Mouse (Mus musculus): ENCODE results near the gene Hhip. TPM values are rescaled to one million over a fixed set of nuclear protein-coding genes. Genes with fewer than 3 reads are reported as not detected.

Gene Hhip
- 0.13 TPM for polyA plus RNA-seq (2014; fragmentation: Illumina TruSeq; extraction: RNeasy Lipid Tissue Mini Kit (QIAGEN cat#74804); ENCODE audit: low read depth, low replicate concordance)

DNA sequence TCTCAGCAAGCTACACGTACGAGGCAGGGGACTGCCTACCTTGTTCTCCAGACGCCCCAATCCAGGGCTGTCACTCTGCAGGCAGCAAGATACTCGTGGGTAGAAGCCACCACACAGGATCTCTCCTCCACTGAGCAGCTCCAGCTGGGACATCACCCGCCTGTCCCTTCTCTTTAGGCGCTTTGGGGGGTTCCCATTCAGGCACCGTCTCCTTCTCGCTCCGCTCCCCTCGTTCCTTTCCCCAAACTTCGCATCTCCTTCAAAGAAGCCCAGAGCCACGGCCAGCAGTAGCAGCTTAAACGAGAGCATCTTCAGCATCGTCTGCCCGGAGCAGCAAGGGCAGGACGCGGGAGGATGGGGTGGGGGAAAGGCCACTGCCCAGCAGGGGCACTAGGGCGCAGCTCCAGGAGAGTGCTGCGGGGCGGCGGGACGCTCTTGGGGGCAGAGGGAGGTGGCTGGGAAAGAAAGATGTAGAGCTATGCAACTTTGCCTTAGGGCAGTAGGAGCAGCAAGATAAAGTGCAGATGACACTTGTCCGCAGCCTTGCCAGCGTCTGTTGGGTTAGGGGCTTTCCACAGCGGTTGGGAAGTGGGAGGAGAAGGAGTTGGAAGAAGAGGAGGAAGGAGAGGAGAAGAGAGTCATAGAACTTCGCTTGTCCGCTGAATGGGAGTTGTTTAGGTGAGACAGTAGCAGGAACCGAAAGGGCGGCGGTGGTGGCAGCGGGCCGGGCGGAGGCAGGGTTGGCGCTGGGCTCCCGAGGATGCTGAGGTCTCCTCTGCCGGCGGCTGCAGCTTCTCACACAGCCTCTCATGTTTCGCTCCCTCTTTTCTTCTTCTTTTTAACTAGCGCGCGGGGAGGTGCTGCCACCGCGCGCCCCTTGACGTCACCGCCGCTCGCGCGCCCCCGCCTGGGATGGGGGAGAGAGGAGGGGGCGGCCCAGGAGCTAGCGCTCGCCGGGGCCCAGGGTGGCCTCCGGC is at the start of gene Hhip:
Hhip (minus strand) TSS at position 809 of the 977 bp plus-strand sequence.

Measured in heart, adult 10 weeks (tissue).